Mouse (Mus musculus): ENCODE data around the gene Zfp771. TPM values are rescaled to one million over a fixed set of nuclear protein-coding genes. Genes with fewer than 3 reads are reported as not detected.

Gene Zfp771
- total RNA-seq, 4 experiments from 2014 or later: 49.5 to 55.5 (median 53.6) TPM

- DNase-seq (ENCODE audit: low spot score in 2 of 2): no peak
Measured at GRCm38 (mm10) chr7:127282190-127282589, 38.1 kb downstream of the Zfp771 start.

- DNase-seq (ENCODE audit: low spot score in 2 of 2): no peak
Measured at GRCm38 (mm10) chr7:127285154-127285553, 41.1 kb downstream of the Zfp771 start.

- DNase-seq (ENCODE audit: low spot score in 2 of 2): no peak
Measured at GRCm38 (mm10) chr7:127287940-127288339, 43.9 kb downstream of the Zfp771 start.

- DNase-seq (ENCODE audit: low spot score in 2 of 2): no peak
Measured at GRCm38 (mm10) chr7:127289306-127289705, 45.2 kb downstream of the Zfp771 start.

GRCm38 (mm10) chr7:127290142-127290541, 46.1 kb downstream of the Zfp771 start:
- no peak for DNase-seq (ENCODE audit: low spot score in 2 of 2)

- no peak for DNase-seq (ENCODE audit: low spot score in 2 of 2)
Measured at GRCm38 (mm10) chr7:127296098-127296497, 52.0 kb downstream of the Zfp771 start, which contains the start of gene Itgal. Gene Itgal, plus strand, starts transcription at chr7:127296260.

- no peak for DNase-seq (ENCODE audit: low spot score in 2 of 2)
Measured at GRCm38 (mm10) chr7:127296786-127297555, 52.9 kb downstream of the Zfp771 start.

GRCm38 (mm10) chr7:127297586-127298193, 53.6 kb downstream of the Zfp771 start:
- DNase-seq (ENCODE audit: low spot score in 2 of 2): no peak

Other genes starting within 250 kb of the Zfp771 start
- gene Mvp, start 229.7 kb upstream of the Zfp771 start, total RNA-seq (2022): 10 to 100 TPM; 10.9 to 12.6 (median 12.0) TPM
- 1 to 10 TPM in 1 of 4 experiments, not detected in 3; 2.5 TPM for gene Pagr1b, start 227.8 kb upstream of the Zfp771 start, total RNA-seq (2022)
- 10 to 100 TPM; 13.2 to 34.8 (median 28.4) TPM for gene Pagr1a, start 226.9 kb upstream of the Zfp771 start, total RNA-seq (2022)
- gene Gm42742, start 223.2 kb upstream of the Zfp771 start, total RNA-seq (2022): 10 to 100 TPM; 35.5 to 49.5 (median 45.3) TPM
- 100 to 1,000 TPM; 191 to 225 (median 213) TPM for gene Prrt2, start 223.1 kb upstream of the Zfp771 start, total RNA-seq (2022)
- gene Maz, start 217.2 kb upstream of the Zfp771 start, total RNA-seq (2022): 100 to 1,000 TPM; 167 to 197 (median 191) TPM
- 1 to 10 TPM; 2.3 to 7.1 (median 5.3) TPM for gene Kif22, start 201.8 kb upstream of the Zfp771 start, total RNA-seq (2022)
- not detected for gene Zg16, start 156.9 kb upstream of the Zfp771 start, total RNA-seq (2022)
- gene AI467606, start 152.9 kb upstream of the Zfp771 start, total RNA-seq (2022): 1 to 10 TPM in 3 of 4 experiments, under 1 TPM in 1; 0.97 to 2.6 (median 1.7) TPM
- under 1 TPM in 3 of 4 experiments, not detected in 1; 0.19 to 0.50 (median 0.28) TPM for gene Qprt, start 122.0 kb upstream of the Zfp771 start, total RNA-seq (2022)
- under 1 TPM in 3 of 4 experiments, not detected in 1; 0.09 to 0.30 (median 0.13) TPM for gene Spn, start 106.5 kb upstream of the Zfp771 start, total RNA-seq (2022)
- 100 to 1,000 TPM in 2 of 4 experiments, 10 to 100 TPM in 2; 89.7 to 111 (median 98.2) TPM for gene Cd2bp2, start 48.2 kb upstream of the Zfp771 start, total RNA-seq (2022)
- 100 to 1,000 TPM in 2 of 4 experiments, 10 to 100 TPM in 2; 89.4 to 105 (median 96.9) TPM for gene Tbc1d10b, start 35.8 kb upstream of the Zfp771 start, total RNA-seq (2022)
- gene Mylpf, start 35.4 kb upstream of the Zfp771 start, total RNA-seq (2022): 10 to 100 TPM in 2 of 4 experiments, 1 to 10 TPM in 2; 1.9 to 21.6 (median 9.2) TPM
- 10 to 100 TPM; 18.2 to 21.2 (median 21.0) TPM for gene Zfp553, start 11.2 kb upstream of the Zfp771 start, total RNA-seq (2022)
- gene Sept1, start 11.1 kb upstream of the Zfp771 start, total RNA-seq (2022): 1 to 10 TPM; 3.1 to 7.1 (median 5.4) TPM
- gene Dctpp1, start 16.4 kb downstream of the Zfp771 start, total RNA-seq (2022): 10 to 100 TPM; 24.3 to 28.3 (median 26.0) TPM
- 10 to 100 TPM; 36.1 to 40.8 (median 38.1) TPM for gene Sephs2, start 29.8 kb downstream of the Zfp771 start, total RNA-seq (2022)
- under 1 TPM; 0.44 to 0.91 (median 0.83) TPM for gene Itgal, start 52.0 kb downstream of the Zfp771 start, total RNA-seq (2022)
- gene Zfp768, start 101.3 kb downstream of the Zfp771 start, total RNA-seq (2022): 10 to 100 TPM; 14.1 to 15.7 (median 15.2) TPM
- gene Zfp747, start 131.8 kb downstream of the Zfp771 start, total RNA-seq (2022): 1 to 10 TPM; 6.6 to 8.8 (median 8.1) TPM
- 1 to 10 TPM; 3.1 to 5.3 (median 4.2) TPM for gene 9130019O22Rik, start 142.9 kb downstream of the Zfp771 start, total RNA-seq (2022)
- 10 to 100 TPM in 1 of 4 experiments, 1 to 10 TPM in 3; 6.5 to 10.3 (median 8.0) TPM for gene E430018J23Rik, start 149.4 kb downstream of the Zfp771 start, total RNA-seq (2022)
- 1 to 10 TPM; 6.1 to 6.7 (median 6.6) TPM for gene Zfp764, start 162.5 kb downstream of the Zfp771 start, total RNA-seq (2022)
- gene Zfp688, start 177.8 kb downstream of the Zfp771 start, total RNA-seq (2022): 10 to 100 TPM; 13.3 to 18.0 (median 16.5) TPM
- 1 to 10 TPM; 5.1 to 6.1 (median 5.9) TPM for gene Zfp689, start 204.9 kb downstream of the Zfp771 start, total RNA-seq (2022)
- 10 to 100 TPM; 29.6 to 35.2 (median 30.4) TPM for gene Prr14, start 215.3 kb downstream of the Zfp771 start, total RNA-seq (2022)
- 10 to 100 TPM; 47.1 to 55.2 (median 51.7) TPM for gene Fbrs, start 234.9 kb downstream of the Zfp771 start, total RNA-seq (2022)

Measured in left cerebral cortex, adult 8-10 months (tissue).